Mouse (Mus musculus) embryonic stem cell, embryonic (primary cell): ENCODE results near the gene Rtn4.

Source experiments
- CTCF ChIA-PET, 4 experiments: fragments of 300-600 bp in 2 of 4; fragments of 350-600 bp in 2 of 4; sonication (Branson Sonifier 250); formaldehyde crosslinking; loops; one replicate each; lab custom pipeline; 2022; ENCODE audit warnings: inconsistent platforms in 2 of 4; lab: Charles Lee
- POLR2A ChIA-PET, 4 experiments: fragments of 300-600 bp in 2 of 4; fragments of 350-600 bp in 2 of 4; sonication (Branson Sonifier 250); formaldehyde crosslinking; loops; one replicate each; lab custom pipeline; 2022; ENCODE audit warnings: antibody characterized with exemption in 4 of 4, inconsistent platforms in 1 of 4; lab: Charles Lee

Rtn4 gene

GRCm38 (mm10) chr11:29693576-29694410, 1.0 kb downstream of the Rtn4 start:
- CTCF ChIA-PET, result interaction anchor here in 3 of 4 experiments (0.6 to 2.2 kb wide), 11 partner anchors 8 to 1133 kb away, joined by 3 to 10 read pairs (median 4); partner anchors contain the start of genes Mtif2 (in 1 of the 3) and Rps27a (in 1 of the 3)
- POLR2A ChIA-PET, result interaction anchor here (0.6 to 15.3 kb wide), 78 partner anchors 8 to 183 kb away, joined by 3 to 376 read pairs (median 11); partner anchors contain the start of genes Clhc1 (in 3 of the 4), Mtif2 (in 3 of the 4), Rps27a (in 3 of the 4) and Prorsd1 (in 2 of the 4)

- CTCF ChIA-PET, result no interaction called here
- POLR2A ChIA-PET, result interaction anchor here in 2 of 4 experiments (1.1 to 15.3 kb wide), 8 partner anchors 11 to 169 kb away, joined by 3 to 376 read pairs (median 36); partner anchors contain the start of genes Clhc1 (in 2 of the 2), Rps27a (in 2 of the 2) and Mtif2 (in 1 of the 2)
Measured at GRCm38 (mm10) chr11:29694754-29695153, 2.0 kb downstream of the Rtn4 start.

GRCm38 (mm10) chr11:29702721-29703120, 10.0 kb downstream of the Rtn4 start:
- CTCF ChIA-PET, result interaction anchor here in 1 of 4 experiments (0.6 to 2.6 kb wide), 2 partner anchors 10 to 37 kb away, joined by 5 to 10 read pairs; partner anchors contain the start of gene Rtn4
- POLR2A ChIA-PET, result interaction anchor here (0.7 to 15.3 kb wide), 15 partner anchors 8 to 1684 kb away, joined by 3 to 376 read pairs (median 5); partner anchors contain the start of genes Rtn4 (in 3 of the 4), Clhc1 (in 1 of the 4), Mtif2 (in 1 of the 4) and Rps27a (in 1 of the 4)

- ChIA-PET CTCF (interaction anchor here in 1 of 4 experiments (0.5 kb wide), 1 partner anchor 13 kb away, joined by 4 read pairs; no protein-coding TSS in a partner anchor), POLR2A (interaction anchor here in 2 of 4 experiments (0.8 to 18.9 kb wide), 9 partner anchors 7 to 190 kb away, joined by 3 to 376 read pairs (median 6); partner anchors contain the start of genes Rtn4 (in 2 of the 2) and Prorsd1 (in 1 of the 2))
Measured at GRCm38 (mm10) chr11:29705263-29705662, 12.5 kb downstream of the Rtn4 start.

- CTCF ChIA-PET, result no interaction called here
- POLR2A ChIA-PET, result interaction anchor here in 2 of 4 experiments (0.5 to 18.9 kb wide), 11 partner anchors 8 to 231 kb away, joined by 3 to 376 read pairs (median 3); partner anchors contain the start of gene Rtn4 (in 2 of the 2)
Measured at GRCm38 (mm10) chr11:29706845-29707244, 14.1 kb downstream of the Rtn4 start.

- CTCF ChIA-PET, result interaction anchor here (0.5 to 0.7 kb wide), 4 partner anchors 10 to 749 kb away, joined by 3 to 4 read pairs (median 3); partner anchors contain the start of gene Rtn4 (in 1 of the 4)
- POLR2A ChIA-PET, result interaction anchor here (0.5 to 18.9 kb wide), 14 partner anchors 9 to 317 kb away, joined by 3 to 376 read pairs (median 4); partner anchors contain the start of genes Rtn4 (in 3 of the 4), Clhc1 (in 1 of the 4), Mtif2 (in 1 of the 4) and Rps27a (in 1 of the 4)
Measured at GRCm38 (mm10) chr11:29709512-29709911, 16.8 kb downstream of the Rtn4 start.

GRCm38 (mm10) chr11:29714114-29714513, 21.4 kb downstream of the Rtn4 start:
- POLR2A ChIA-PET, result interaction anchor here in 3 of 4 experiments (0.7 to 18.9 kb wide), 16 partner anchors 10 to 779 kb away, joined by 3 to 376 read pairs (median 4); partner anchors contain the start of genes Rtn4 (in 2 of the 3), Clhc1 (in 1 of the 3), Prorsd1 (in 1 of the 3) and Rps27a (in 1 of the 3)
- CTCF ChIA-PET, result interaction anchor here in 2 of 4 experiments (0.6 to 1.3 kb wide), 3 partner anchors 21 to 446 kb away, joined by 3 to 4 read pairs (median 4); partner anchors contain the start of gene Rtn4 (in 1 of the 2)

GRCm38 (mm10) chr11:29714789-29715188, 22.0 kb downstream of the Rtn4 start:
- CTCF ChIA-PET, result interaction anchor here in 2 of 4 experiments (0.7 to 1.3 kb wide), 3 partner anchors 22 to 447 kb away, joined by 3 to 6 read pairs (median 4); partner anchors contain the start of gene Rtn4 (in 1 of the 2)
- POLR2A ChIA-PET, result interaction anchor here in 3 of 4 experiments (0.7 to 18.9 kb wide), 12 partner anchors 9 to 200 kb away, joined by 3 to 376 read pairs (median 4); partner anchors contain the start of genes Rtn4 (in 2 of the 3), Prorsd1 (in 1 of the 3) and Rps27a (in 1 of the 3)

GRCm38 (mm10) chr11:29715499-29715898, 22.8 kb downstream of the Rtn4 start:
- CTCF ChIA-PET, result no interaction called here
- POLR2A ChIA-PET, result interaction anchor here in 2 of 4 experiments (1.0 to 18.9 kb wide), 7 partner anchors 10 to 201 kb away, joined by 3 to 376 read pairs (median 13); partner anchors contain the start of genes Rtn4 (in 2 of the 2), Prorsd1 (in 1 of the 2) and Rps27a (in 1 of the 2)

- POLR2A ChIA-PET, result interaction anchor here in 2 of 4 experiments (0.6 to 26.9 kb wide), 20 partner anchors 8 to 1652 kb away, joined by 3 to 376 read pairs (median 4); partner anchors contain the start of genes Mtif2 (in 2 of the 2), Rps27a (in 2 of the 2), Rtn4 (in 2 of the 2) and Clhc1 (in 1 of the 2)
- CTCF ChIA-PET, result no interaction called here
Measured at GRCm38 (mm10) chr11:29718541-29718940, 25.8 kb downstream of the Rtn4 start.

- POLR2A ChIA-PET, result interaction anchor here in 3 of 4 experiments (0.9 to 26.9 kb wide), 13 partner anchors 9 to 205 kb away, joined by 3 to 376 read pairs (median 4); partner anchors contain the start of genes Prorsd1 (in 2 of the 3), Rps27a (in 2 of the 3), Rtn4 (in 2 of the 3) and Clhc1 (in 1 of the 3)
Measured at GRCm38 (mm10) chr11:29719597-29719996, 26.9 kb downstream of the Rtn4 start.

GRCm38 (mm10) chr11:29724213-29724612, 31.5 kb downstream of the Rtn4 start:
- CTCF ChIA-PET, result no interaction called here
- POLR2A ChIA-PET, result interaction anchor here in 2 of 4 experiments (0.6 to 26.9 kb wide), 13 partner anchors 8 to 198 kb away, joined by 3 to 292 read pairs (median 4); partner anchors contain the start of genes Rtn4 (in 2 of the 2), Clhc1 (in 1 of the 2), Mtif2 (in 1 of the 2) and Rps27a (in 1 of the 2)

More at GRCm38 (mm10) chr11:29719597-29719996, 26.9 kb downstream of the Rtn4 start:
- CTCF ChIA-PET, result interaction anchor here in 1 of 4 experiments (0.5 kb wide), 1 partner anchor 10 kb away, joined by 3 read pairs; no protein-coding TSS in a partner anchor

- POLR2A ChIA-PET, result interaction anchor here (0.8 to 26.9 kb wide), 16 partner anchors 9 to 199 kb away, joined by 3 to 292 read pairs (median 5); partner anchors contain the start of genes Clhc1 (in 1 of the 4), Mtif2 (in 1 of the 4), Rps27a (in 1 of the 4) and Rtn4 (in 1 of the 4)
- CTCF ChIA-PET, result interaction anchor here in 2 of 4 experiments (0.7 to 1.0 kb wide), 4 partner anchors 10 to 627 kb away, joined by 3 to 4 read pairs (median 3); no protein-coding TSS in a partner anchor
Measured at GRCm38 (mm10) chr11:29725167-29725566, 32.4 kb downstream of the Rtn4 start.

GRCm38 (mm10) chr11:29725610-29726009, 32.9 kb downstream of the Rtn4 start:
- ChIA-PET POLR2A (interaction anchor here (0.8 to 26.9 kb wide), 19 partner anchors 9 to 211 kb away, joined by 3 to 292 read pairs (median 5); partner anchors contain the start of genes Clhc1 (in 2 of the 4), Mtif2 (in 2 of the 4), Rps27a (in 2 of the 4) and Rtn4 (in 2 of the 4)), CTCF (interaction anchor here in 3 of 4 experiments (0.6 to 1.0 kb wide), 5 partner anchors 10 to 626 kb away, joined by 3 to 4 read pairs (median 3); no protein-coding TSS in a partner anchor)

- ChIA-PET POLR2A (interaction anchor here in 2 of 4 experiments (0.8 to 26.9 kb wide), 6 partner anchors 9 to 184 kb away, joined by 3 to 292 read pairs (median 4); partner anchors contain the start of gene Rtn4 (in 1 of the 2)), CTCF (no interaction called here)
Measured at GRCm38 (mm10) chr11:29727901-29728300, 35.2 kb downstream of the Rtn4 start.

GRCm38 (mm10) chr11:29739752-29740151, 47.0 kb downstream of the Rtn4 start:
- ChIA-PET POLR2A (interaction anchor here in 3 of 4 experiments (0.6 to 26.9 kb wide), 10 partner anchors 7 to 194 kb away, joined by 3 to 292 read pairs (median 7); partner anchors contain the start of genes Rtn4 (in 2 of the 3) and Clhc1 (in 1 of the 3)), CTCF (interaction anchor here in 2 of 4 experiments (0.5 to 0.6 kb wide), 2 partner anchors 21 to 37 kb away, joined by 3 to 5 read pairs; no protein-coding TSS in a partner anchor)
